Mouse (Mus musculus): ENCODE data around the gene Cyp46a1.

Gene Cyp46a1

GRCm38 (mm10) chr12:108367909-108368308 is 33.7 kb downstream of the Cyp46a1 start:
- no peak for DNase-seq

GRCm38 (mm10) chr12:108368921-108369320 is 34.7 kb downstream of the Cyp46a1 start:
- DNase-seq, result no peak

- DNase-seq, result no peak
These were observed 36.6 kb downstream of the Cyp46a1 start, which contains the start of gene Eml1 for GRCm38 (mm10) chr12:108370596-108371428. Gene Eml1 (plus strand): TSS chr12:108370957.

- no peak for DNase-seq
These were observed 37.2 kb downstream of the Cyp46a1 start for GRCm38 (mm10) chr12:108371429-108371765.

- no peak for DNase-seq
These were observed 38.1 kb downstream of the Cyp46a1 start for GRCm38 (mm10) chr12:108372241-108372640.

GRCm38 (mm10) chr12:108373611-108374010 is 39.4 kb downstream of the Cyp46a1 start:
- DNase-seq, result peak; percentile 63

GRCm38 (mm10) chr12:108374689-108375088 is 40.5 kb downstream of the Cyp46a1 start:
- DNase-seq, result no peak

- no peak for DNase-seq
These were observed 44.4 kb downstream of the Cyp46a1 start for GRCm38 (mm10) chr12:108378379-108379133.

GRCm38 (mm10) chr12:108386476-108387232 is 52.5 kb downstream of the Cyp46a1 start:
- DNase-seq, result no peak

- DNase-seq, result no peak
These were observed 55.5 kb downstream of the Cyp46a1 start for GRCm38 (mm10) chr12:108389718-108390117.

GRCm38 (mm10) chr12:108392254-108393044 is 58.3 kb downstream of the Cyp46a1 start:
- no peak for DNase-seq

- no peak for DNase-seq
These were observed 58.9 kb downstream of the Cyp46a1 start for GRCm38 (mm10) chr12:108393082-108393481.

- DNase-seq, result no peak
These were observed 59.5 kb downstream of the Cyp46a1 start for GRCm38 (mm10) chr12:108393637-108394036.

- DNase-seq, result no peak
These were observed 60.5 kb downstream of the Cyp46a1 start for GRCm38 (mm10) chr12:108394534-108395284.

GRCm38 (mm10) chr12:108395285-108395660 is 61.1 kb downstream of the Cyp46a1 start:
- no peak for DNase-seq

- DNase-seq, result peak; percentile 91
These were observed 62.1 kb downstream of the Cyp46a1 start for GRCm38 (mm10) chr12:108396081-108396947.

GRCm38 (mm10) chr12:108398681-108399080 is 64.5 kb downstream of the Cyp46a1 start:
- DNase-seq, result no peak

- no peak for DNase-seq
These were observed 65.0 kb downstream of the Cyp46a1 start for GRCm38 (mm10) chr12:108399191-108399590.

GRCm38 (mm10) chr12:108400951-108401350 is 66.8 kb downstream of the Cyp46a1 start:
- no peak for DNase-seq

GRCm38 (mm10) chr12:108403957-108404356 is 69.8 kb downstream of the Cyp46a1 start:
- peak; percentile 57 for DNase-seq

GRCm38 (mm10) chr12:108409100-108409499 is 74.9 kb downstream of the Cyp46a1 start:
- DNase-seq, result peak; percentile 38

Measured in embryo, embryonic 11 days (tissue).